Mouse (Mus musculus) skeletal muscle tissue, adult 2 months (tissue): ENCODE measurements around the gene Rhot1.

Source experiments
- DNase-seq: peaks from one replicate; pipeline ENCODE4 v3.0.0-alpha.2; 2012; ENCODE audit warnings: low read depth, low spot score

The Rhot1 gene

GRCm38 (mm10) chr11:80289701-80290445 lies 81.1 kb downstream of the Rhot1 start:
- DNase-seq: no peak

GRCm38 (mm10) chr11:80291004-80291403 lies 82.2 kb downstream of the Rhot1 start:
- no peak for DNase-seq

GRCm38 (mm10) chr11:80292463-80292862 lies 83.6 kb downstream of the Rhot1 start:
- no peak for DNase-seq

GRCm38 (mm10) chr11:80295066-80295465 lies 86.2 kb downstream of the Rhot1 start:
- DNase-seq: no peak

- DNase-seq: no peak
Measured at GRCm38 (mm10) chr11:80295785-80296184, 87.0 kb downstream of the Rhot1 start.

- DNase-seq: no peak
Measured at GRCm38 (mm10) chr11:80299513-80300235, 90.9 kb downstream of the Rhot1 start.

- peak; percentile 55 for DNase-seq
Measured at GRCm38 (mm10) chr11:80300551-80301315, 91.9 kb downstream of the Rhot1 start, which contains the start of gene Rhbdl3. TSS of gene Rhbdl3 (plus strand) at chr11:80300912.

GRCm38 (mm10) chr11:80301316-80302045 lies 92.7 kb downstream of the Rhot1 start:
- peak; percentile 26 for DNase-seq

GRCm38 (mm10) chr11:80302046-80302390 lies 93.2 kb downstream of the Rhot1 start:
- peak; percentile 65 for DNase-seq

GRCm38 (mm10) chr11:80302536-80302935 lies 93.7 kb downstream of the Rhot1 start:
- DNase-seq: peak; percentile 60

GRCm38 (mm10) chr11:80303746-80304145 lies 94.9 kb downstream of the Rhot1 start:
- no peak for DNase-seq

GRCm38 (mm10) chr11:80304846-80305245 lies 96.0 kb downstream of the Rhot1 start:
- DNase-seq: peak; percentile 25

- no peak for DNase-seq
Measured at GRCm38 (mm10) chr11:80308537-80308936, 99.7 kb downstream of the Rhot1 start.

GRCm38 (mm10) chr11:80311271-80311670 lies 102.5 kb downstream of the Rhot1 start:
- DNase-seq: no peak

GRCm38 (mm10) chr11:80312049-80312448 lies 103.2 kb downstream of the Rhot1 start:
- no peak for DNase-seq

- DNase-seq: no peak
Measured at GRCm38 (mm10) chr11:80312565-80312964, 103.7 kb downstream of the Rhot1 start.

- no peak for DNase-seq
Measured at GRCm38 (mm10) chr11:80313462-80313861, 104.6 kb downstream of the Rhot1 start.

GRCm38 (mm10) chr11:80313944-80314343 lies 105.1 kb downstream of the Rhot1 start:
- no peak for DNase-seq

GRCm38 (mm10) chr11:80315743-80316639 lies 107.2 kb downstream of the Rhot1 start:
- no peak for DNase-seq
